Comparison of ENCODE assay signal across 8 mouse cellular contexts in genomic region chr15:78514393-78515146, GRCm38 (mm10). TPM values are rescaled to one million over a fixed set of nuclear protein-coding genes. Genes with fewer than 3 reads are reported as not detected.
DNase-seq lines count a peak whose midpoint lies in the region; ATAC-seq and TF ChIP-seq lines count a peak whose summit lies in the region.

No protein-coding gene starts in this region.

- no peaks in the 10 kb centered on the region for H3K27me3 ChIP-seq in heart, embryonic 12.5 days (replicated peaks)

- H3K36me3 ChIP-seq in heart, embryonic 12.5 days: no peaks in the 10 kb centered on the region

- TF ChIP-seq CTCF in lung, adult 2 months (IDR thresholded peaks at IDR 0.05; ENCODE audit: insufficient read depth, low read length): peak; percentile 94

- TF ChIP-seq POLR2A in lung, adult 2 months (IDR thresholded peaks at IDR 0.05; ENCODE audit: borderline replicate concordance, extremely low read depth, low read depth, low read length): no peak

- H3K9me3 ChIP-seq in heart, embryonic 12.5 days (replicated peaks): no peaks in the 10 kb centered on the region

- 29% methylated on average over 7 of the region's 7 CpGs for WGBS in heart, embryonic 12.5 days
- WGBS in lung, adult 2 months: 23% methylated on average over 7 of the region's 7 CpGs

- peaks cover 15% of the 10 kb centered on the region for H3K4me1 ChIP-seq in heart, embryonic 12.5 days (replicated peaks)
- H3K4me1 ChIP-seq in lung, adult 2 months (ENCODE audit: control insufficient read depth, insufficient read depth, low read length): 0 out of 2 replicates have a peak, but pooled peaks cover 2% of the 10 kb centered on the region

- 0 out of 2 replicates have a peak overlapping the region, but pooled peaks have one; percentile 4 for H3K9ac ChIP-seq in heart, embryonic 12.5 days

- H3K4me2 ChIP-seq in heart, embryonic 12.5 days: no peak overlapping the region

- peak; percentile 60; the same call in 1 of the 2 replicates for ATAC-seq in erythroid progenitor cell, adult 5-6 weeks (replicated peaks; ENCODE audit: low FRiP score, poor library complexity, severe bottlenecking)
- no peak for ATAC-seq in heart, embryonic 12.5 days (ENCODE audit: insufficient number of reproducible peaks, low FRiP score)

- no peak overlapping the region for H3K27ac ChIP-seq in heart, embryonic 12.5 days (ENCODE audit: poor library complexity, severe bottlenecking)

- H3K4me3 ChIP-seq in heart, embryonic 12.5 days: no peak overlapping the region
- H3K4me3 ChIP-seq in lung, adult 2 months (replicated peaks; ENCODE audit: extremely low read depth, low read depth, low read length): no peak overlapping the region

- DNase-seq in ES-CJ7 (ENCODE audit: low read depth, low spot score): peak; percentile 67
- peak; percentile 42 for DNase-seq in brain, embryonic 18.5 days (ENCODE audit: low read depth, low spot score)
- peak; percentile 84 for DNase-seq in layer of hippocampus, adult 11-12 months (ENCODE audit: low spot score)
- peak; percentile 81 for DNase-seq in lung, adult 2 months
- peak; percentile 82 for DNase-seq in retina, postnatal 1 day
- DNase-seq in urinary bladder, adult 18-20 months (ENCODE audit: low spot score in 2 of 2): peak; percentile 61 to 65

RNA-seq across cellular contexts. Expression of gene C1qtnf6, which starts 16.6 kb away (rescaled TPM):
- 4.3 TPM in 1 of 2 replicates, not detected in the other for total RNA-seq in erythroid progenitor cell, adult 5-6 weeks (2015; ENCODE audit: low replicate concordance)
- total RNA-seq in erythroid progenitor cell, adult 5-6 weeks (2017; ENCODE audit: low replicate concordance): not detected in 2 replicates
- 30.4 and 32.4 TPM in 2 replicates for polyA plus RNA-seq in heart, embryonic 12.5 days (2016; fragmentation: Nextera tagmentation; extraction: Ambion mirVana)
- polyA plus RNA-seq in lung, adult 2 months (2012; rRNA removed): 22.9 and 23.0 TPM in 2 replicates

RNA-seq across cellular contexts. Expression of gene Il2rb, which starts 19.5 kb away (rescaled TPM):
- total RNA-seq in erythroid progenitor cell, adult 5-6 weeks (2015; ENCODE audit: low replicate concordance): 2.9 and 10.5 TPM in 2 replicates
- 2.2 and 3.9 TPM in 2 replicates for total RNA-seq in erythroid progenitor cell, adult 5-6 weeks (2017; ENCODE audit: low replicate concordance)
- 0.09 TPM in 1 of 2 replicates, not detected in the other for polyA plus RNA-seq in heart, embryonic 12.5 days (2016; fragmentation: Nextera tagmentation; extraction: Ambion mirVana)
- 11.0 and 12.8 TPM in 2 replicates for polyA plus RNA-seq in lung, adult 2 months (2012; rRNA removed)

RNA-seq across cellular contexts. Expression of gene Sstr3, which starts 29.9 kb away (rescaled TPM):
- total RNA-seq in erythroid progenitor cell, adult 5-6 weeks (2015; ENCODE audit: low replicate concordance): not detected in 2 replicates
- not detected in 2 replicates for total RNA-seq in erythroid progenitor cell, adult 5-6 weeks (2017; ENCODE audit: low replicate concordance)
- 0.13 TPM in 1 of 2 replicates, not detected in the other for polyA plus RNA-seq in heart, embryonic 12.5 days (2016; fragmentation: Nextera tagmentation; extraction: Ambion mirVana)
- polyA plus RNA-seq in lung, adult 2 months (2012; rRNA removed): 0.02 and 0.03 TPM in 2 replicates

RNA-seq across cellular contexts. Expression of gene Tmprss6, which starts 46.1 kb away (rescaled TPM):
- not detected in 2 replicates for total RNA-seq in erythroid progenitor cell, adult 5-6 weeks (2015; ENCODE audit: low replicate concordance)
- total RNA-seq in erythroid progenitor cell, adult 5-6 weeks (2017; ENCODE audit: low replicate concordance): 0.26 TPM in 1 of 2 replicates, not detected in the other
- polyA plus RNA-seq in heart, embryonic 12.5 days (2016; fragmentation: Nextera tagmentation; extraction: Ambion mirVana): 0.19 and 0.30 TPM in 2 replicates
- polyA plus RNA-seq in lung, adult 2 months (2012; rRNA removed): 0.33 and 1.2 TPM in 2 replicates

RNA-seq across cellular contexts. Expression of gene Rac2, which starts 58.0 kb away (rescaled TPM):
- total RNA-seq in erythroid progenitor cell, adult 5-6 weeks (2015; ENCODE audit: low replicate concordance): 126 and 259 TPM in 2 replicates
- total RNA-seq in erythroid progenitor cell, adult 5-6 weeks (2017; ENCODE audit: low replicate concordance): 61.6 and 79.4 TPM in 2 replicates
- 5.5 and 6.9 TPM in 2 replicates for polyA plus RNA-seq in heart, embryonic 12.5 days (2016; fragmentation: Nextera tagmentation; extraction: Ambion mirVana)
- polyA plus RNA-seq in lung, adult 2 months (2012; rRNA removed): 145 and 187 TPM in 2 replicates

Comparison
In these comparisons a context has a peak if more than half of its experiments do, and no peak if none do; other contexts are left out.
1. RNA of gene Il2rb, which starts 19.5 kb away (polyA plus RNA-seq): 11.0 to 12.8 TPM in lung, adult 2 months; 0.09 TPM in heart, embryonic 12.5 days; every median in the first group is over 10 times any median in the second.
2. Peak in every context shown above with its lines, with median percentiles within 50 percentile points of each other: DNase-seq.